Mouse (Mus musculus) ES-E14 (cell line): ENCODE data around the gene Daxx.

Experiments used
- CHD2 ChIP-seq: IDR thresholded peaks from 2 replicates; pipeline ENCODE4 v1.6.1; 2014; ENCODE audit warnings: mild to moderate bottlenecking, low read depth, low read length, inconsistent platforms
- ZC3H11A ChIP-seq: IDR thresholded peaks from 2 replicates; pipeline ENCODE4 v1.6.1; 2012; ENCODE audit warnings: low read depth, mild to moderate bottlenecking, inconsistent platforms, low read length, borderline replicate concordance
- ZNF384 ChIP-seq: IDR thresholded peaks from 2 replicates; pipeline ENCODE4 v1.6.1; 2012; ENCODE audit warnings: low read depth, low read length, inconsistent platforms

- no peak for TF ChIP-seq CHD2
- TF ChIP-seq ZC3H11A: no peak
- TF ChIP-seq ZNF384: no peak
Observed at GRCm38 (mm10) chr17:33909869-33910250, 646 bp downstream of the Daxx start.
